32 mouse cellular contexts compared by ENCODE assay signal in genomic region chr11:104237958-104238747, GRCm38 (mm10). TPM values are rescaled to one million over a fixed set of nuclear protein-coding genes. Genes with fewer than 3 reads are reported as not detected.
DNase-seq lines count a peak whose midpoint lies in the region; ATAC-seq and TF ChIP-seq lines count a peak whose summit lies in the region.
"Had no signal": no experiment of that assay in that cellular context is flagged by ENCODE, and none has a peak within 500 bp of the region (broad histone marks: within the 10 kb centered on the region; RNA-seq: fewer than 3 reads in every experiment).

No protein-coding gene starts in this region.

- peaks cover 28% of the 10 kb centered on the region for H3K4me1 ChIP-seq in kidney, adult 2 months (ENCODE audit: control insufficient read depth, insufficient read depth, low read length)
- H3K4me1 ChIP-seq in lung, postnatal 0 days (ENCODE audit: insufficient read depth, low read depth, low read length), result no peaks in the 10 kb centered on the region
- H3K4me1 ChIP-seq: intestine, embryonic 15.5 days had no signal

- no peak overlapping the region for H3K9ac ChIP-seq in lung, postnatal 0 days (replicated peaks; ENCODE audit: low read depth)
- H3K9ac ChIP-seq: forebrain, postnatal 0 days; hindbrain, embryonic 14.5 days; intestine, embryonic 15.5 days; midbrain, embryonic 12.5 days had no signal

- no peak overlapping the region for H3K4me2 ChIP-seq in lung, postnatal 0 days (replicated peaks; ENCODE audit: low read depth, low read length)
- H3K4me2 ChIP-seq: heart, embryonic 11.5 days; intestine, embryonic 15.5 days; midbrain, embryonic 12.5 days had no signal

- ATAC-seq in lung, postnatal 0 days, result peak; percentile 86
- ATAC-seq: intestine, embryonic 15.5 days had no signal

- peak; percentile 90 for TF ChIP-seq EP300 in lung, postnatal 0 days (IDR thresholded peaks at IDR 0.05)

- TF ChIP-seq POLR2A in kidney, adult 2 months (IDR thresholded peaks at IDR 0.05; ENCODE audit: low read depth, low read length), result no peak

- no peaks in the 10 kb centered on the region for H3K27me3 ChIP-seq in kidney, adult 2 months (replicated peaks; ENCODE audit: control insufficient read depth, insufficient read depth, low read length)
- peaks cover 6% of the 10 kb centered on the region; the same call in 1 of the 2 replicates for H3K27me3 ChIP-seq in lung, postnatal 0 days (replicated peaks; ENCODE audit: insufficient read depth, low read length)

- TF ChIP-seq CTCF in gastrocnemius, adult 2 months (IDR thresholded peaks at IDR 0.05), result no peak
- no peak for TF ChIP-seq CTCF in kidney, adult 2 months (conservative IDR thresholded peaks at IDR 0.05; ENCODE audit: insufficient read depth, insufficient read length, low read depth, low read length)
- TF ChIP-seq CTCF in lung, postnatal 0 days (IDR thresholded peaks at IDR 0.05), result no peak

- intact Hi-C loops in gastrocnemius, adult 2 months (cut with DNase I), result loop anchor here (5.0 to 10.0 kb wide), 2 partner anchors 204 to 227 kb away; partner anchors contain the start of gene Kansl1
- intact Hi-C loops in gastrocnemius, postnatal 14 days (cut with DNase I; ENCODE audit: low total_unique reads), result no loop called here

- H3K36me3 ChIP-seq in kidney, adult 2 months (ENCODE audit: control insufficient read depth, insufficient read depth, low read length), result no peaks in the 10 kb centered on the region
- H3K36me3 ChIP-seq in lung, postnatal 0 days (ENCODE audit: insufficient read depth, low read length), result no peaks in the 10 kb centered on the region
- H3K36me3 ChIP-seq: forebrain, embryonic 10.5 days; G1E; intestine, embryonic 15.5 days; limb, embryonic 10.5 days; midbrain, embryonic 12.5 days had no signal

- no peak overlapping the region for H3K4me3 ChIP-seq in gastrocnemius, adult 2 months
- H3K4me3 ChIP-seq in kidney, adult 2 months (ENCODE audit: insufficient read depth, low read depth, low read length), result no peak overlapping the region
- H3K4me3 ChIP-seq in lung, postnatal 0 days (ENCODE audit: low read depth, low read length), result no peak overlapping the region
- H3K4me3 ChIP-seq: forebrain, embryonic 10.5 days; intestine, embryonic 15.5 days; limb, embryonic 10.5 days; midbrain, embryonic 12.5 days had no signal

- no peaks in the 10 kb centered on the region for H3K9me3 ChIP-seq in lung, postnatal 0 days (ENCODE audit: low read length)
- H3K9me3 ChIP-seq: forebrain, embryonic 10.5 days; intestine, embryonic 15.5 days; limb, embryonic 10.5 days; midbrain, embryonic 12.5 days had no signal

- DNase-seq in gastrocnemius, adult 2 months, result no peak
- no peak for DNase-seq in gastrocnemius, postnatal 14 days
- peak; percentile 40 for DNase-seq in kidney, adult 2 months
- no peak for DNase-seq in kidney, postnatal 10 days
- peak; percentile 54 for DNase-seq in lung, postnatal 0 days (ENCODE audit: low spot score)
- DNase-seq in lung, postnatal 14 days, result no peak
- DNase-seq in lung, postnatal 36 days, result peak; percentile 74
- DNase-seq: B cell, adult 2 months; forebrain, postnatal 0 days; kidney, postnatal 4 days; liver had no signal

- 36% methylated on average over 13 of the region's 13 CpGs for WGBS in kidney, adult 2 months
- 51% methylated on average over 12 of the region's 13 CpGs for WGBS in lung, postnatal 0 days

- peak overlapping the region; percentile 89 for H3K27ac ChIP-seq in gastrocnemius, adult 2 months
- H3K27ac ChIP-seq in kidney, adult 2 months (ENCODE audit: insufficient read depth, low read depth, low read length), result peak overlapping the region; percentile 75
- H3K27ac ChIP-seq in lung, postnatal 0 days (ENCODE audit: low read length), result no peak overlapping the region; the same call in 1 of the 2 replicates
- H3K27ac ChIP-seq: forebrain, embryonic 10.5 days; hindbrain, embryonic 14.5 days; intestine, embryonic 15.5 days; limb, embryonic 10.5 days; midbrain, embryonic 12.5 days had no signal

RNA-seq across cellular contexts. Expression of gene Mapt, which starts 7.0 kb away (rescaled TPM):
- 10 to 100 TPM; 66.3 to 79.2 TPM for total RNA-seq in gastrocnemius, adult 2 months (2021)
- 10 to 100 TPM; 46.1 to 56.3 TPM for total RNA-seq in gastrocnemius, postnatal 14 days (2021)
- polyA plus RNA-seq in kidney, adult 2 months (2012; rRNA removed), result 49.8 and 53.4 TPM in 2 replicates
- polyA plus RNA-seq in lung, postnatal 0 days (2015; fragmentation: Nextera tagmentation; extraction: Ambion mirVana), result 15.9 and 23.3 TPM in 2 replicates
- total RNA-seq: megakaryocyte progenitor cell, adult 5-6 weeks had no signal

RNA-seq across cellular contexts. Expression of gene Sppl2c, which starts 52.0 kb away (rescaled TPM):
- total RNA-seq in gastrocnemius, adult 2 months (2021), result not detected
- total RNA-seq in gastrocnemius, postnatal 14 days (2021), result not detected
- polyA plus RNA-seq in kidney, adult 2 months (2012; rRNA removed), result 0.08 and 0.26 TPM in 2 replicates
- not detected in 2 replicates for polyA plus RNA-seq in lung, postnatal 0 days (2015; fragmentation: Nextera tagmentation; extraction: Ambion mirVana)
- total RNA-seq: adrenal gland, postnatal 25 days; CH12.LX; gastrocnemius, postnatal 4 days; heart, postnatal 14 days; layer of hippocampus, postnatal 10 days; left cerebral cortex, adult 8-10 months; megakaryocyte progenitor cell, adult 5-6 weeks; monocyte, adult 5-6 weeks had no signal
- polyA plus RNA-seq: brain, embryonic 14.5 days; embryonic facial prominence, embryonic 11.5 days; forebrain, embryonic 10.5 days; forebrain, postnatal 0 days; G1E; heart, embryonic 11.5 days; hindbrain, embryonic 14.5 days; intestine, embryonic 15.5 days; kidney, embryonic 14.5 days; limb, embryonic 10.5 days; liver, embryonic 16.5 days; midbrain, embryonic 12.5 days; neural tube, embryonic 11.5 days; thymus, postnatal 0 days had no signal

Comparison
In these comparisons a context has a peak if more than half of its experiments do, and no peak if none do; other contexts are left out.
1. DNase-seq: peak in kidney, adult 2 months (single experiment), lung, postnatal 0 days (single experiment) and lung, postnatal 36 days (single experiment); none in gastrocnemius, adult 2 months (single experiment), gastrocnemius, postnatal 14 days (single experiment), kidney, postnatal 10 days (single experiment) and lung, postnatal 14 days (single experiment).